Mouse (Mus musculus) testis, postnatal 14 days (tissue): Measurements from ENCODE around the gene Sars.

Experiments used
- DNase-seq: peaks from one replicate; pipeline ENCODE4 v3.0.0; 2021; ENCODE audit warnings: low spot score

Sars gene

DNA sequence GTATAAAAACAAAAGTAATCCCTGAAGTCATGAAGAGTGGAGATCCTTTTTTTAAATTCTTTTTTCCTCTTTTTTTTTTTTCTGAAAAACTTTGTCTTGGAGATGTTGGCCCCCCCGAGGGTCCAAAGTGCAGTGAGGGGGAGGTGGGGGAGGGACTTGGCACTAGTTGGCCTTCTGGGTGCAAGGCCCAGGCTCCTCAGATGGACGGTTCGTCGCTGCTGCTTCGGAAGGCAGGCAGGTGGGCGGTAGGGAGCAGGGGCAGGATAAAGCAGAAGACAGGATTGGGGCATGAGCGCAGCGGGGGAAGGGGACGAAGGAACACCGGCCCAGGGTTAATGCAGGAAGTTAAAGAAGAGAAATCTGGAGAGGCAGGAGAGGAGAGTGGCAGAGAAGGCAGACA, 52.7 kb downstream of the Sars start:
- DNase-seq = no peak

DNA sequence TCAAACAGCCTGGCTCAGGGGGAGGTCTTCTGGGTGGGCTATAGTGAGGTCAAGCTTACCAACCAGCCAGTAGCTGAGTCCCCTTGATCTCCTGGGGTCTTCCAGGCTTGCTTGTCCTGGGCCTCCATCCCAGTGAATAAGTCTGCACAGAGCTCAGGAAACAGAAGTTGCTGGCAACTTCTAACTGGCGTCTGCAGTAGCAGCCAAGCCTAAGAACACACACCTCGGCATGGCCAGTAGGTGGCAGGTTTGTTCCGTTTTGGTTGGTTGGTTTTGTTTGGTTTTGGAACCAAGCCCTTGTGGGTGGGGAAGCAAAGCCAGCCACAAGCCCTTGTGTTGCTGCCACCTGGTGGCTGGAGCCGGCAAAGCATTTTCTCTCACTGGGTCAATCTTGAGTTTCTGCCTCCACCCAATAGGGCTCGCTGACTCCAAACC, 55.9 kb downstream of the Sars start:
- DNase-seq = peak; percentile 84

DNA sequence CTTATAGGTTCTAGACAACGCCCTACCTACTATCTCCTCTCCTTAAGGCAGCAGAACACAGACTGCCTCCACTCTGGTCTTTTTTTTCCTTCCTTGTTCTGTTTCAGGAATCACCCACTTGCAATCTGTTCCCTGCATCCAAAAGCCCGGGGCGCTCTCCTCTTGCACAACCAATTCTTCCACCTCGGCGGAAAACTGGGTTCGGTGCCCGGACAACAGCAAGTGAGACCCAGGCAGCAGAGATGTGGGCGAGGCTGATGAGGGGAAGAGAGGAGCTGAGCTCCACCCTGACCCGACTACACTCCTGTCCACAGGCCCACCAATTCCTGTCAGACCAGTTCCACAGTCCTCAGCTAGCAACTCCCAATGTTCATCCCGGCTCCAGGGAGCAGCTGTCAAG, 58.8 kb downstream of the Sars start:
- no peak for DNase-seq

DNA sequence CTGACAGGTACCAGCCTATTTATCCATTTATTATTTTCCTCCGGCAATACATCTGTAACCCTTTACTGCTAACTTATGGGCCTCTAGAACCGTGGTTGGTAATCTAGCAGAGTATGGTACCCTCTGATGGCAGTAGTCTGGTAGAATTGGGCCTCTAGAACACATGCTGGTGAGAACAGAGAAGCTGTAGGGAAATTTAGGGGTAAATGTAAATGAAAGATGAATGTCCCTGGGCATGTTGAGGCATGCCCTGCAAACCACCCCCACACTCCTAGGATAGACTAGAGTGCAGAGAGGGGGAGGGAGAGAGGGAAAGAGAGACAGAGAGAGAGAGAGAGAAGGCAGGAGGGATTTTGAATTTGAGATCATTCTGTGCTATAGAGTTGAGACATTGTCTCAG, 60.6 kb downstream of the Sars start:
- no peak for DNase-seq

DNA sequence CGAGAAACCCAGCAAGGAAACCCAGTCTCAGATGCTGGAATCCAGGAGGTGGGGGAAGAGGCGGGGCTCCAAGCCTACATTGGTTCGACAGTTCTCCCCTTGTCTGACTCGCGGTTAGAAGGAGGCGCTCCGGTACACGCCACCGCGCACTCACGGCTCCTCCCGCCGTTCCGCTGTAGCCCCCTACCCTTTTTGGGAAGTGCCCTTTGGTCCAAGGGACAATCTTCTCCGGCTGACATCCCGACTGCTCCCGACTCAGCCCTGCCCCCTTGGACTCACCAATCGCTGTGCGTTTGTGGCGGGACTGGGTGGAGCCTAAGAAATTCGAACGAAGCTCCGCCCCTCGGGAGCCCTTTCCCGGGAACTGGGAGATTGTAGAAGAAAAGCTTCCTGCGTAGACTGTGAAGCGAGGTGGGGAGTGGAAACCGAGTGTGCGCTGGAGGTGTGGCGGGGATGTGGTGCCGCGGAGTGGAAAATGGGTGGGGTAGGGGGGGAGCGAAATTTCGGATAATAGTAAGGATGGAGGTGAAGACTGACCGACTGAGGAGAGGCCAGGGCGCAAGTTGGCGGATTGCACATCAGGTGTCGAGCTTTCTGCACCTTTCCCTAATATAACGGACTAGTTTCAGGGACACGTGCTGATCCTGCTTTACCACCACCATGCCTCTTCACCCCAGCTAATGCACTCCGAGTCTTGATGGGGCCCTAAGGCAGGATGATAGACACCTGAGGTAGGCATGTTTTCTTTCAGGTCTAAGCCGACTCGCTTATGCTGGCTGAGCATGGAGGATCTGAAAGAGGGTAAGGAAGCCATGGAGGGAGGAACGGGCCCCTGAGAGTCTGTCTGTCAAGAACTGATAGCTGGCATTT, 61.3 kb downstream of the Sars start, which contains the start of gene Psrc1:
TSS of gene Psrc1 (plus strand) at position 355 of the 870 bp plus-strand sequence.
- peak; percentile 83 for DNase-seq

DNA sequence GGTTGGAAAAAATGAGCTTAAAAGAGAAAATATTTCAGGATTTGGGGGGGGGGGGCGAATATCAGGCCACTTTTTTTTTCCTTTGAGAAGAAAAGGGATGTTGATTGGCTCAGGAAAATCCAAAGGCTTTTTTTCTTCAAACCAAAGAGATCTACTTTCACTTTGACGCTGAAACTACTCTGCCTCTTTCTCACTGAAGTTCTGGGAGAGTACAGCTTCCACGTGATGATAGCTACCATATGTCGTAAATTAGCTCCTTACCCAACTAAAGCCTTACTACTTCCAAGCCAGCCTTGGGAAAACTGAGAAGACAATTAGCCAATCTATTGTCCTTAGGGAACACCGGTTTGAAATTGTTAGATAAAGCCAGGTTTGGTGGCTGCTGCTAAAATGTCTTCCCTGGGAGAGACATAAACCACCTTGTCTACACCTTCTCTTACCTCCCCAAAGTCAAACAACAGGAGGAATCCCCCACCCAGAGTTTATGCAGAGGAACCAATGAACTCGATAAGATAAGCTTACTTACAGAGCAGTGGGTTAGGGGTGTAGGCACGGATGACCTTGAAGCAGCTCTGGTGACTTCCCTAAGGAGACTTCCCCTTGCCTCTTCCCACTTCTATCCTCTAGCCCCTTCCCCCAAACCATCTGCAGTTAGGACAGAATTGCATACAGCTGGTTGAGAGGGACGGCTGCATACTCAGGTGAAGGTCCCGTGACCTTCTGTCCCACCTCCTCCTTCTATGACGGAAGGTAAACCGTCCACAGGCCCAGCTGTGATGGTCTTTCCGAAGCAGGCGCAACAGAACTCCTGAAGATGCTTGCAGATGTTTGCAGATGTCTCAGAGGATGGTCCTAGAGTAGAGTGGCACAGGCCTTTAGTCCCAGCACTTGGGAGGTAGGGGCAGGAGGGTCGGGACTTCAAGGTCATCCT, 62.8 kb downstream of the Sars start:
- DNase-seq = no peak

DNA sequence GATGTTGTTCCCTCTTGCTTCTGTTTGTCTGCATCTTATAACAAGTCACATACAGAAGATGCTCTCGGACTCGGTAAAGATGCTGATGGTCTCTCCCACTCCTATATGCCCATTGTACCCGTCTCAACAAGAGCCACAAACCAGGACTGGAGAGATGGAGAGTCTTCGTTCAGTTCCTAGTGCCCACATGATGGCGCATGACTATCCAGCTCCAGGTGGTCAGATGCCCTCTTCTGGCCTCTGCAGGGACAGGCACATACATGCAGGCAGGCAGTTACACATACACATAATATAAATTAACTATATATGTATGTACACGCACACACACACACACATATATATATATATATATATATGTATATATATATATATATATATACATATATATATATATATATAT, 64.3 kb downstream of the Sars start:
- DNase-seq = no peak

DNA sequence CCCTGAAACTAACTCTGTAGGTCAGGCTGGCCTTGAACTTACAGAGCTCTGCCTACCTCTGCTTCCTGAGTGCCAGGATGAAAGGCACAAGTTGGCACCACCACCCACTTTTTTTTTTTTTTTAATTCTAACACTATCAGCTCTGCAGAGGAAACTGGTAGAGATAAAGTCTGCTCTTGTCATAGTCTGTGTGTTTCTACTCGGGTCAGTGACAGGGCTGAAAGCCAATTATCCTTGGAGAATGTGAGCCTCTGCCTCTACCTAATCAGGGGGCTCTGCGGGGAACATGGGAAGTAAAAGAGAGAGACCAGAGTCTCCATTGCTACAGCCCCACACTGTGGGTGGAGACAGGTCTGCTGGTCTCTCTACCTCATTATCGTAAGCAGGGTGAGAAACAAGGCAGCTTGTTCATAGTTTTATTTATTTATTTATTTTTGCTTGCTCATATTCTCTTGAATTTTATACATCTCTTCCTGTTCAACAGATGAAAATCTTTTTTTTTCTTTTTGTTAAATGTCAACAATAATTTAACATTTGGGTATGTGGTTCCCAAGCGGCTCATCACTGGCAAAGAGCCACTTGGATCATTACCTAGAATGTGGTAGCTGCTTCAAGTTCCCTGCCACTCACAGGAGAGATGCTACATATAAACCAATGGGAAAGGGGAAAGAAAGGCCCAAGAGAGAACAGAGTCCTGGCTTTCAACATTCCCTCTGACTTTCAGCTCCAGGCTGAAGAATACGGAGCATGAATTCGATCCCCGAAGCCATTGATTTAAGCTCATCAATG, 65.9 kb downstream of the Sars start:
- no peak for DNase-seq
